Mouse (Mus musculus): ENCODE data around the gene Aacs.
"Not testable (repeated sequence)": the region's sequence is repeated elsewhere in the genome, so short reads cannot be mapped to it uniquely, and the experiment has no call there.

Gene Aacs

GRCm38 (mm10) chr5:125475601-125476285 is at the start of gene Aacs:
Gene Aacs, plus strand, starts transcription at chr5:125475814.
- in situ Hi-C loops (cut with MboI, MseI): no loop called here

GRCm38 (mm10) chr5:125426343-125426742 is 49.3 kb upstream of the Aacs start:
- in situ Hi-C loops (cut with MboI, MseI): no loop called here

DNA sequence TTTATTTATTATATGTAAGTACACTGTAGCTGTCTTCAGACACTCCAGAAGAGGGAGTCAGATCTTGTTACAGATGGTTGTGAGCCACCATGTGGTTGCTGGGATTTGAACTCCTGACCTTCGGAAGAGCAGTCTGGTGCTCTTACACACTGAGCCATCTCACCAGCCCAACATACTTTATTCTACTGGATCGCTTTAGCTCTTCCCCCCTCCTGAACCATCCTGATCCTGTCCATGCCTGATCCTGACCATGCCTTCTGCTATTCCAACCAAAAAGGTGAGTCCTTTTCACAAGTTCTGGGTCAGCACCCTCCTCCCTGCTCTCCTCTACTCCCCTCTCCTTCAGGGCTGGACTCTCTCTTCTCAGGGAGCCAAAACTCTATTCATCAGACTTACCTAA is 43.3 kb upstream of the Aacs start:
- in situ Hi-C loops (cut with MboI, MseI): not testable (repeated sequence)

DNA sequence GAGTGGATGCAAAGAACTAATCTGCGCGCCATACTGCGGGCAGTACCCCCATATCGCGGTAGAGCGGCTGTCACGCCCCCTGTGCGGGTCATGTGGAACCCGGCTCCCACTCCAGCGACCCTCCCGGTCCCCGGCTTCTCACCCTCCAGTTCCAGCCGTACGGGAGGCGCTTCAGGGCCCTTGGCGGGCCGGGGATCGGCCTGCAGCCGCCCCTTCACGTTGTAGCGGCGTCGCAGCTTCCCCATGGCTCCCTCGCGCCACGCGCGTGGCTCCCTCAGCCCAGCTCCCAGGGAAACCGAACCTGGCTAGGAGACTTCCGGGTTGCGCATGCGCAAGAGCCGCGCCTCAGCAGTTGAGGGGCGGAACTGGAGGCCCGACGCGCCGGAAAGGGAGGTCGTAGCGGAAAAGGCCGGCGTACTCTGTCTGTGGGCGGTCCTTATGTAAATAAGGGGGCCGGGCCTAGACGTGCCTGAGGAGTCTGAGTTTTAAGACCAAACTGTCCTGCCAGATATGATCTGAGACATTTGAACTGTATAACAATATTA is 41.7 kb upstream of the Aacs start, which contains the start of gene Dhx37:
Gene Dhx37 (minus strand): TSS at position 329 of the 545 bp plus-strand sequence.
- in situ Hi-C loops (cut with MboI, MseI): no loop called here

DNA sequence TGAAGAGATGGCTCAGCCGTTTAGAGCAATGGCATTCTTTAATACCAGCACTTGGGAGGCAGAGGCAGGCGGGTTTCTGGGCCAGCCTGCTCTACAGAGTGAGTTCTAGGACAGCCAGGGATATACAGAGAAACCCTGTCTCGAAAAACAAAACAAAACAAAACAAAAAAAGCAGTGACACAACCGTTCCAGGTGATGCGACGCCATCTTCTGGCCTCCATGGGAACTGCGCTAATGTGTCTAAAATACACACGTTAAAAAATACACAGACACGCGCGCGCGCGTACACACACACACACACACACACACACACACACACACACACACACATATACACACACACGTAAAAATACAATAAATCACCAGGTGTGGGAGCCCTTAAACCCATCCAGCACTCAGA is 41.3 kb upstream of the Aacs start:
- in situ Hi-C loops (cut with MboI, MseI): not testable (repeated sequence)

DNA sequence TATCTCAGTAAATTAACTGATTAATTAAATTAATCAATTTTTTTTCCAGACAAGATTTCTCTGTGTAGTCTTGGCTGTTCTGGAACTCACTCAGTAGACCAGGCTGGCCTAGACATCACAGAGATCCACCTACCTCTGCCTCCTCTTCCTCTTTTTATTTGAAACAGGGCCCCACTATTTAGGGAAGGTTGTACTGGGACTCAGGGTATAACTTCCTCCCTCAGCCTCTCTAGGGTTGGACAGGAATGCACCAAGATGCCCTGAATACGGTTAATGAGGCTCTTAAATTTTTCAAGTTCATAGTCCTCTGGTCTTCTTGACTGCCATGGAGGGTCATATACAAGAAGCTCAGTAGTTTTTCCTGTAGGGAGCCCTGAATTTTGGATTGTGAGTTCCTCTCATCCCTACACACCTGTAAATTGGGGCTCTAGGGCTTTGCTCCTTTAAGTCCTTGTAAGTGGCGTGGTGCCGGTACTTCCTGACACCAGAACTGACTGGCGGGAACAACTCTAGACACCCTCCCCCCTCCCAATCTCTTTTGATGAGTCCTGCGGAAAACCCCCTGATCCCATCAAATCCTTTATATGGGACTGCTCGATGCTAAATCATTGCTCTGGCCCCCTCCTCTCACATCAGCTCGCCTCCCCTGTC is 34.9 kb upstream of the Aacs start:
- in situ Hi-C loops (cut with MboI, MseI): loop anchor here in 1 of 2 experiments (5.0 kb wide), 1 partner anchor 33 kb away; no protein-coding TSS in a partner anchor

- in situ Hi-C loops (cut with MboI, MseI): loop anchor here in 1 of 2 experiments (5.0 kb wide), 1 partner anchor 34 kb away; no protein-coding TSS in a partner anchor
These were observed 34.1 kb upstream of the Aacs start, which contains the start of gene Bri3bp for GRCm38 (mm10) chr5:125441234-125442114. Gene Bri3bp, plus strand, starts transcription at chr5:125441568.

- in situ Hi-C loops (cut with MboI, MseI): loop anchor here in 1 of 2 experiments (5.0 kb wide), 1 partner anchor 35 kb away; no protein-coding TSS in a partner anchor
These were observed 33.2 kb upstream of the Aacs start for GRCm38 (mm10) chr5:125442136-125442995.

DNA sequence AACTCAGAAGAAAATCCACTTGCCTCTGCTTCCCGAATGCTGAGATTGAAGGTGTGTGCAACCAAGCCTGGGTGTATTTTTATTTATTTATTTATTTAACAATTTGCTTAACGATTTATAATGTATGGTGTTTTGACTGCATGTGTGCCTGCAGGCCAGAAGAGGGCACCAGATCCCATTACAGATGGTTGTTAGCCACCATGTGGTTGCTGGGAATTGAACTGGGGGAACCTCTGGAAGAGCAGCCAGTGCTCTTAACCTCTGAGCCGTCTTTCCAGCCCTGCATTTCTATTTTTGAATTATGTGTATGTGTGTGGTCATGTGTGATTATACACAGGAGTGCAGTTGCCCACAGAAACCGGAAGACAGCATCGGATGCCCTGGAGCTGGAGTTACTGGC is 32.3 kb upstream of the Aacs start:
- in situ Hi-C loops (cut with MboI, MseI): loop anchor here in 1 of 2 experiments (5.0 kb wide), 1 partner anchor 36 kb away; no protein-coding TSS in a partner anchor

- in situ Hi-C loops (cut with MboI, MseI): loop anchor here in 1 of 2 experiments (5.0 kb wide), 1 partner anchor 37 kb away; no protein-coding TSS in a partner anchor
These were observed 31.7 kb upstream of the Aacs start for GRCm38 (mm10) chr5:125443915-125444314.

DNA sequence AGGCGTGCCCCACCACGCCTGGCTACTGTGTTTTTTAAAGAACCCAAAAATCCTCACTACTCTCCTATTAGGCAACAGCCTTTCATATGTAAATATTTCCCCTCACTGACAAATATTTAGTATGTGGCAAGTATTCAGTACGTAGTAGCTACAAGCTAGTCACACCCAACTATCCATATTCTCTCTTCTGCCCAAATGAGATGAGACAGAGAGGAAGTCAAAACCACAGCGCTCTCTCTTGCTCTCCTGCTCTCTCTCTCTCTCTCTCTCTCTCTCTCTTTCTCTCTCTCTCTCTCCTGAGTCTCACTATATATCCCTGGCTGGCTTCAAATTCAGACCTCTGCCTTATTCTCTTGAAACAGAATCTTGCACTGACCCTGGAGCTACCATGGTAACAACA is 31.1 kb upstream of the Aacs start:
- in situ Hi-C loops (cut with MboI, MseI): loop anchor here in 1 of 2 experiments (5.0 kb wide), 1 partner anchor 37 kb away; no protein-coding TSS in a partner anchor

DNA sequence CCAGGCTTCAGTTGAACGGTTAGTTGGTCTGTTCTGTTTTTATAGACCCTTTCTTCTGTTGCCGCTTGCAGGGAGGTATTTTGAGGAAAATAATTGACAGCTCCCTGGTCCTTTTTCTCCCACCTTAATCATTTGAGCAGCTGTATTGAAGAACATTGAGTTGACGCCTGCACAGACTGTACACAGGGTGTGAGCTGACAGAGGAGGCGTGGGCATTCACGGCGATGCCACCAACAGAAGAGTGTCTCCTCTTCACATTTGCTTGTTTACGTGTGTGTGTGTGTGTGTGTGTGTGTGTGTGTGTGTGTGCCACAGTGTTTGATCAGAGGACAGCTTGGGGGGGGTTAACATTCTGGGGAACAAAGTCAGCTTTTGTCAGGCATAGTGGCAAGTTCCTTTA is 29.3 kb upstream of the Aacs start:
- in situ Hi-C loops (cut with MboI, MseI): no loop called here

- in situ Hi-C loops (cut with MboI, MseI): no loop called here
These were observed 27.6 kb upstream of the Aacs start for GRCm38 (mm10) chr5:125448026-125448425.

- in situ Hi-C loops (cut with MboI, MseI): no loop called here
These were observed 27.0 kb upstream of the Aacs start for GRCm38 (mm10) chr5:125448631-125449030.

- in situ Hi-C loops (cut with MboI, MseI): no loop called here
These were observed 26.3 kb upstream of the Aacs start for GRCm38 (mm10) chr5:125449306-125449705.

DNA sequence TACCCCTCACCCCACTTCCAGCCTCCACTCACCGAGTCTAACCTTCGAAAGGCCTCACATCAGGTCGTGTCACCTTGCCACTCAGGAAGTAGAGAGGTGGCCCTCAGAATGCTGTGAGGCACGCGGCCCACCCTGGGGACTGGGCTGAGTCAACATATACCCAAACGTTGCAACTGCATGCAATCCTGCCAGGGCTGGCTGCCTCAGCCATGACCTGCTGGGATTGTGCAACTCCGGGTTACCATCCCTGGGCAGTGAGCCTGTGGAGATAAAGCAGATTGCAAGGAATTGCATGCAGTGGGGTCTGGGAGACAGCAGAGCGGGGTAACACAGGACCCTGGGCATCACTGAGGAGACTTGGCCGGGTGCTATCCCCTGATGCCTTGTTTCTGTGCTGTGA is 23.0 kb upstream of the Aacs start:
- in situ Hi-C loops (cut with MboI, MseI): no loop called here

DNA sequence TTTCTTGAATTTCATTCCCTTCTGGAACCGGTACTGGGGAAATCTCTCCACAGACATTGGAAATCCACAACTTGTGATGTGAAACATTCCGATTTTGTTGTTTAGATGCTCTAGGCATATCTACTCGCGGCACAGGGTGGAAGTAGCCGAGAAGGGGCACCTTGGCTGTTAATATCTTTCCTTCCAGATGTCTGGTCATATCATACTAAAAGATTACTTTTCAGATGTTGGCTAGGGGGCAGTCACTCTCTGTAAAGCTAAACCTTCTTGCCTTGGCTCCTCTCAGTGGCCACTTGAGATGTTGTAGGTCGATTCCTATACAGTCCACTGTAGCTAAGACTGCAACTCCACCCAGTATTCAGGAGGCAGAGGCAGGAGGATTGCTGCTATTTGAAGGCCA is 19.5 kb upstream of the Aacs start:
- in situ Hi-C loops (cut with MboI, MseI): no loop called here

DNA sequence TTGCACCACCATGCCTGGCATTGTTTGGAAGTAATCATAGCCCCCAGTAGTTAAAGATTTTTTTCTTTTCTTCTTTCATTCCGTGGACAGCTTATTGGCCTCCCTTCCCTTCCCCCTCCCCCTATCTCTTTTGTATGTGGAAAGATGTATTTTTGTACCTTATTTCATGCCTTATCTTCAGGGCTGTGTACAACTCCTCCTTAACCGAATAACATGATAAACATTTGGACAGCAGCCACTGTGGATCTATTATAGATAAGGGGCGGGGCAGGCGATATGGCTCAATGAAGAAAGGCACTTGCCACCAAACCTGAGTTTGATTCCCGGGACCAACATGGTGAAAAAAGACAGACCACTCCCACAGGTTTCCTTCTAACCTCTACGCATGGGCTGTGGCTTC is 18.1 kb upstream of the Aacs start:
- in situ Hi-C loops (cut with MboI, MseI): no loop called here

- in situ Hi-C loops (cut with MboI, MseI): no loop called here
These were observed 15.0 kb upstream of the Aacs start for GRCm38 (mm10) chr5:125460574-125460973.

GRCm38 (mm10) chr5:125461868-125462445 is 13.7 kb upstream of the Aacs start:
- in situ Hi-C loops (cut with MboI, MseI): no loop called here
